ENCODE assay signal across 8 mouse cellular contexts in the genomic region with DNA sequence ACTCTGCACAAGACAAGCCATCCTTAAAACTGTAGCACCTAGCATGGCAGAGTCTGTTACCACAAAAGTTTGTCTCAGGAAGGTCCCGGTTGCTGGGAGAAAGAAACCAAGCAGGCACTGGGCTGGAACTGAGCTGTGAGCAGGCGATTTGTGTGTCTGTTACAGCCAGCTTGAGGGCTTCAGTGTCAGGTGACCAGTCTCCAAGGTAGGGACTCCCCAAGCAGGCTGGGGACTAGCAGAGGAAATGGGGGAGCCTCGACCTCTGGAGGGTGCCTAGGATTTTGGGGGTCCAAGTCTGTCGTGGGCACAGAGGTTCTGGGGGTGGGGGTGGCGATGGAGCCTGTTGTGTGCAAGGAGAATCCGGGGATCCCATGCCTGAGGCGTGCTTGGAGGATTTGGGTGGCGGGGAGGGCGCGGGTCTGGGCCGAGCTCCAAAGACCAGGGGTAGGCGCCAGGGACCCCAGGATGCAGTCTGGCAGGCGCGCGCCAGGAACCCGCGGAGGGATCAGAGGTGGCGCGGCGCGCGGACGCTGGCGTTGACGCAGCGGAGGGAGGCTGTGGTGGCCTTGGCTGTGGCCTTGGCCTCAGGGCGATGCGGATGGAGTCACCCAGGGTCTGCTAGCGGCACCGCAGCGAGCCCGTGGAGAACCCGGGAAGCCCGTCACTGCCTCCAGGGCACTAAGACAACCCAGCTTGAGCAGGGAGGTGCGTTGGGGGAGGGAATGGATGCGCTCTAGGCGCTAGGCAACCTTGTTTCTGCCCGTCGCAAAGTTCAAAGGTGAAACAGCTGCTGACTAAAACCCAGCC. TPM values are rescaled to one million over a fixed set of nuclear protein-coding genes. Genes with fewer than 3 reads are reported as not detected.
DNase-seq lines count a peak whose midpoint lies in the region; ATAC-seq and TF ChIP-seq lines count a peak whose summit lies in the region.

Gene Hrasls, plus strand, starts transcription at position 91 of the 807 bp plus-strand sequence.

- H3K27ac ChIP-seq in cortical plate, adult 2 months (ENCODE audit: insufficient read depth, low read length) = peak within 1 kb of the TSS; percentile 26
- peak within 1 kb of the TSS; percentile 39; the same call in 1 of the 2 replicates for H3K27ac ChIP-seq in hindbrain, embryonic 16.5 days (ENCODE audit: low read depth, low read length)
- H3K27ac ChIP-seq in midbrain, embryonic 14.5 days (replicated peaks; ENCODE audit: low read depth, low read length) = no peak within 1 kb of the TSS
- H3K27ac ChIP-seq in stomach, postnatal 0 days (replicated peaks) = no peak within 1 kb of the TSS

- peak within 1 kb of the TSS; percentile 52 for H3K4me3 ChIP-seq in cortical plate, adult 2 months (ENCODE audit: insufficient read depth, low read length)
- H3K4me3 ChIP-seq in hindbrain, embryonic 16.5 days (ENCODE audit: low read length) = peak within 1 kb of the TSS; percentile 57
- peak within 1 kb of the TSS; percentile 42 for H3K4me3 ChIP-seq in midbrain, embryonic 14.5 days (replicated peaks; ENCODE audit: low read depth, low read length)
- peak within 1 kb of the TSS; percentile 33 for H3K4me3 ChIP-seq in stomach, postnatal 0 days (ENCODE audit: low read depth, low read length)

- H3K4me1 ChIP-seq in cortical plate, adult 2 months (ENCODE audit: control insufficient read depth, insufficient read depth, low read length) = peaks cover under 1% of the 10 kb centered on the region; the same call in 1 of the 2 replicates
- peaks cover 17% of the 10 kb centered on the region for H3K4me1 ChIP-seq in hindbrain, embryonic 16.5 days (ENCODE audit: control insufficient read depth, insufficient read depth, low read depth, low read length)
- H3K4me1 ChIP-seq in midbrain, embryonic 14.5 days (ENCODE audit: control insufficient read depth, insufficient read depth, low read length) = no peaks in the 10 kb centered on the region
- peaks cover 3% of the 10 kb centered on the region; the same call in 1 of the 2 replicates for H3K4me1 ChIP-seq in stomach, postnatal 0 days (replicated peaks; ENCODE audit: control insufficient read depth, insufficient read depth)

- no peaks in the 10 kb centered on the region for H3K36me3 ChIP-seq in hindbrain, embryonic 16.5 days (ENCODE audit: control insufficient read depth, insufficient read depth, low read length)
- H3K36me3 ChIP-seq in midbrain, embryonic 14.5 days (ENCODE audit: control insufficient read depth, insufficient read depth, low read length) = no peaks in the 10 kb centered on the region
- H3K36me3 ChIP-seq in stomach, postnatal 0 days (ENCODE audit: control insufficient read depth, insufficient read depth, low read length) = no peaks in the 10 kb centered on the region

- no peak for TF ChIP-seq EP300 in stomach, postnatal 0 days (optimal IDR thresholded peaks at IDR 0.05)

- peak; percentile 68 for ATAC-seq in hindbrain, embryonic 16.5 days
- peak; percentile 69 for ATAC-seq in midbrain, embryonic 14.5 days (ENCODE audit: low FRiP score, low TSS enrichment)
- peak; percentile 24; the same call in 1 of the 2 replicates for ATAC-seq in stomach, postnatal 0 days (ENCODE audit: low FRiP score, low TSS enrichment)

- TF ChIP-seq CTCF in cortical plate, adult 2 months (IDR thresholded peaks at IDR 0.05; ENCODE audit: extremely low read depth, insufficient read depth, low read length) = no peak
- no peak for TF ChIP-seq CTCF in stomach, postnatal 0 days (IDR thresholded peaks at IDR 0.05; ENCODE audit: low read depth)

- 2% methylated on average over 39 of the region's 39 CpGs for WGBS in hindbrain, embryonic 16.5 days
- 1% methylated on average over 39 of the region's 39 CpGs for WGBS in midbrain, embryonic 14.5 days
- WGBS in stomach, postnatal 0 days = 3% methylated on average over 36 of the region's 39 CpGs

- TF ChIP-seq POLR2A in cortical plate, adult 2 months (IDR thresholded peaks at IDR 0.05; ENCODE audit: extremely low read depth, insufficient read depth, low read length) = peak; percentile 38; the same call in 1 of the 2 replicates

- peak; percentile 82 for DNase-seq in adrenal gland, postnatal 14 days
- peak; percentile 65 for DNase-seq in gastrocnemius, postnatal 10 days
- DNase-seq in left cerebral cortex, adult 8-10 months (ENCODE audit: low spot score in 2 of 2) = peak; percentile 15 to 41
- DNase-seq in midbrain, embryonic 14.5 days = peak; percentile 71
- DNase-seq in stomach, postnatal 0 days (ENCODE audit: low spot score) = peak; percentile 29
- no peak for DNase-seq in spleen, postnatal 4 days (ENCODE audit: low spot score in 2 of 2)

- peak within 1 kb of the TSS; percentile 81 for H3K9ac ChIP-seq in hindbrain, embryonic 16.5 days (ENCODE audit: low read depth, low read length)
- H3K9ac ChIP-seq in midbrain, embryonic 14.5 days (replicated peaks; ENCODE audit: low read length) = peak within 1 kb of the TSS; percentile 61
- H3K9ac ChIP-seq in stomach, postnatal 0 days (ENCODE audit: low read length) = peak within 1 kb of the TSS; percentile 38

- H3K4me2 ChIP-seq in hindbrain, embryonic 16.5 days (ENCODE audit: low read length) = peak within 1 kb of the TSS; percentile 98
- peak within 1 kb of the TSS; percentile 75 for H3K4me2 ChIP-seq in midbrain, embryonic 14.5 days (ENCODE audit: low read length)
- peak within 1 kb of the TSS; percentile 57 for H3K4me2 ChIP-seq in stomach, postnatal 0 days (replicated peaks; ENCODE audit: low read depth)

- H3K27me3 ChIP-seq in hindbrain, embryonic 16.5 days (replicated peaks; ENCODE audit: control insufficient read depth, insufficient read depth, low read length) = no peaks in the 10 kb centered on the region
- H3K27me3 ChIP-seq in midbrain, embryonic 14.5 days (ENCODE audit: control insufficient read depth, insufficient read depth, low read length) = no peaks in the 10 kb centered on the region
- H3K27me3 ChIP-seq in stomach, postnatal 0 days (ENCODE audit: control insufficient read depth, insufficient read depth, low read length) = no peaks in the 10 kb centered on the region

- no peaks in the 10 kb centered on the region for H3K9me3 ChIP-seq in hindbrain, embryonic 16.5 days (ENCODE audit: control insufficient read depth, low read length)
- no peaks in the 10 kb centered on the region for H3K9me3 ChIP-seq in midbrain, embryonic 14.5 days (ENCODE audit: control insufficient read depth, low read length)
- H3K9me3 ChIP-seq in stomach, postnatal 0 days (ENCODE audit: control insufficient read depth, low read length) = no peaks in the 10 kb centered on the region

RNA-seq across cellular contexts. Expression of gene Hrasls, which starts in this region (rescaled TPM):
- total RNA-seq in adrenal gland, postnatal 14 days (2021) = 1.0 TPM in 2 replicates
- polyA plus RNA-seq in cortical plate, adult 2 months (2012; rRNA removed) = 18.7 and 20.4 TPM in 2 replicates
- total RNA-seq in gastrocnemius, postnatal 10 days (2021) = 10 to 100 TPM; 34.1 to 35.1 TPM
- 7.6 and 7.9 TPM in 2 replicates for polyA plus RNA-seq in hindbrain, embryonic 16.5 days (2015; fragmentation: Nextera tagmentation; extraction: Ambion mirVana)
- 10 to 100 TPM; 31.3 to 33.7 (median 32.3) TPM for total RNA-seq in left cerebral cortex, adult 8-10 months (2022)
- polyA plus RNA-seq in midbrain, embryonic 14.5 days (2014; fragmentation: Nextera tagmentation; extraction: Ambion mirVana) = 2.5 and 2.8 TPM in 2 replicates
- 0.19 and 0.36 TPM in 2 replicates for polyA plus RNA-seq in stomach, postnatal 0 days (2015; fragmentation: Nextera tagmentation; extraction: Ambion mirVana)

Comparison
In these comparisons a context has a peak if more than half of its experiments do, and no peak if none do; other contexts are left out.
1. RNA of gene Hrasls (total RNA-seq): 34.1 to 35.1 TPM in gastrocnemius, postnatal 10 days and 31.3 to 33.7 TPM in left cerebral cortex, adult 8-10 months; 1.0 TPM in adrenal gland, postnatal 14 days; every median in the first group is over 10 times any median in the second.
2. Peak in DNase-seq, ATAC-seq, H3K4me3 ChIP-seq, H3K9ac ChIP-seq and H3K4me2 ChIP-seq in stomach, postnatal 0 days; RNA of the gene not detected or under 1 TPM.
3. DNase-seq: peak in adrenal gland, postnatal 14 days (single experiment), gastrocnemius, postnatal 10 days (single experiment), left cerebral cortex, adult 8-10 months (2 of 2) and midbrain, embryonic 14.5 days (single experiment); none in spleen, postnatal 4 days (0 of 2).
4. H3K27ac ChIP-seq: peak in cortical plate, adult 2 months (single experiment) and hindbrain, embryonic 16.5 days (single experiment); none in midbrain, embryonic 14.5 days (single experiment) and stomach, postnatal 0 days (single experiment).
5. Peak in every context shown above with its lines, with median percentiles within 50 percentile points of each other: H3K4me3 ChIP-seq, ATAC-seq, H3K4me2 ChIP-seq and H3K9ac ChIP-seq.